Mouse (Mus musculus) forebrain, postnatal 0 days (tissue): Measurements from ENCODE around the gene Bckdhb. TPM values are rescaled to one million over a fixed set of nuclear protein-coding genes. Genes with fewer than 3 reads are reported as not detected.
"Not testable (repeated sequence)": the region's sequence is repeated elsewhere in the genome, so short reads cannot be mapped to it uniquely, and the experiment has no call there.

Source experiments
- ATAC-seq: fragments of 200-750 bp; cut with Nextera tagmentation; 2 replicates; pipeline ENCODE4 v1.8.0; 2017; ENCODE audit warnings: mild to moderate bottlenecking, moderate library complexity
- DNase-seq: peaks from one replicate; pipeline ENCODE4 v3.0.0-alpha.2; 2015
- H3K27ac ChIP-seq: fragments of 300-500 bp; sonication (generic); 2 replicates; pipeline ENCODE4 v1.5.1; 2014; ENCODE audit warnings: low read depth, mild to moderate bottlenecking, antibody characterized with exemption, low read length, moderate library complexity, mixed read lengths
- H3K27me3 ChIP-seq: fragments of 300-500 bp; sonication (generic); 2 replicates; pipeline ENCODE4 v1.6.1; 2014; ENCODE audit warnings: mild to moderate bottlenecking, low read length, mixed read lengths; ENCODE audit not compliant: insufficient read depth
- H3K36me3 ChIP-seq: fragments of 300-500 bp; sonication (generic); 2 replicates; pipeline ENCODE4 v1.6.1; 2014; ENCODE audit warnings: mild to moderate bottlenecking, moderate library complexity; ENCODE audit not compliant: insufficient read depth
- H3K4me1 ChIP-seq: fragments of 300-500 bp; sonication (generic); 2 replicates; pipeline ENCODE4 v1.6.1; 2014; ENCODE audit warnings: antibody characterized with exemption; ENCODE audit not compliant: insufficient read depth
- H3K4me2 ChIP-seq: fragments of 300-500 bp; sonication (generic); 2 replicates; pipeline ENCODE4 v1.6.1; 2014; ENCODE audit warnings: low read depth, mild to moderate bottlenecking, moderate library complexity
- H3K4me3 ChIP-seq: fragments of 300-500 bp; sonication (generic); 2 replicates; pipeline ENCODE4 v1.5.1; 2014; ENCODE audit warnings: low read depth, low read length, mixed read lengths
- H3K9ac ChIP-seq: fragments of 300-500 bp; sonication (generic); 2 replicates; pipeline ENCODE4 v1.6.1; 2014; ENCODE audit warnings: mild to moderate bottlenecking
- H3K9me3 ChIP-seq: fragments of 300-500 bp; sonication (generic); 2 replicates; pipeline ENCODE4 v1.6.1; 2016; ENCODE audit warnings: low read length
- CTCF ChIP-seq: sonication (generic); IDR thresholded peaks from 2 replicates; pipeline ENCODE4 v1.5.1; 2016; ENCODE audit warnings: antibody characterized with exemption, control low read depth, low read depth
- WGBS: fragments of 180-500 bp; shearing (Covaris S2); extraction: QIAGEN DNeasy Blood & Tissue Kit; methylation state at CpG from one replicate; pipeline ENCODE4 v1.1.7; 2014; 5-methylcytosine and 5-hydroxymethylcytosine counted together
- polyA plus RNA-seq: library from polyadenylated mRNA; unstranded; fragments of >200 nt; fragmentation: Nextera tagmentation; extraction: Ambion mirVana; gene quantifications from 2 replicates; pipeline ENCODE4 v1.2.1, GENCODE M21; 2015
- total RNA-seq: library from RNA; depleted of rRNA; stranded (reverse); fragments of >200 nt; gene quantifications from 2 replicates; pipeline ENCODE4 v1.2.3, GENCODE M21; 2014

The Bckdhb gene
- total and polyA plus RNA-seq, 2 experiments from 2014 or later, result 14.2 to 34.8 TPM

GRCm38 (mm10) chr9:83926302-83926701 is 1.4 kb downstream of the Bckdhb start:
- no peak for TF ChIP-seq CTCF
- H3K4me2 ChIP-seq, result no peak overlapping the region
- WGBS, result 69% methylated on average over 5 of the region's 5 CpGs

GRCm38 (mm10) chr9:83939501-83939900 is 14.6 kb downstream of the Bckdhb start:
- not testable (repeated sequence) for ATAC-seq, H3K27ac ChIP-seq, H3K4me2 ChIP-seq, H3K4me3 ChIP-seq, H3K27me3 ChIP-seq, DNase-seq, H3K36me3 ChIP-seq, H3K4me1 ChIP-seq, H3K9me3 ChIP-seq, H3K9ac ChIP-seq

More at GRCm38 (mm10) chr9:83926302-83926701, 1.4 kb downstream of the Bckdhb start:
- DNase-seq, result no peak
- no peak for ATAC-seq
- no peak overlapping the region for H3K4me3 ChIP-seq
- H3K4me1 ChIP-seq, result peaks cover 5% of the 10 kb centered on the region; the same call in 1 of the 2 replicates
- no peaks in the 10 kb centered on the region for H3K9me3 ChIP-seq
- H3K9ac ChIP-seq, result no peak overlapping the region
- H3K27me3 ChIP-seq, result no peaks in the 10 kb centered on the region
- no peak overlapping the region for H3K27ac ChIP-seq
- no peaks in the 10 kb centered on the region for H3K36me3 ChIP-seq

GRCm38 (mm10) chr9:83940016-83940415 is 15.1 kb downstream of the Bckdhb start:
- 94% methylated on average over 3 of the region's 3 CpGs for WGBS
- Histone ChIP-seq H3K4me1 (no peaks in the 10 kb centered on the region), H3K4me3 (no peak overlapping the region), H3K9me3 (0 out of 2 replicates have a peak, but pooled peaks cover 2% of the 10 kb centered on the region), H3K4me2 (no peak overlapping the region), H3K27ac (no peak overlapping the region), H3K36me3 (no peaks in the 10 kb centered on the region), H3K27me3 (no peaks in the 10 kb centered on the region), H3K9ac (no peak overlapping the region)
- ATAC-seq (no peak), DNase-seq (no peak)
- TF ChIP-seq CTCF, result no peak

- H3K4me2 ChIP-seq, result no peak overlapping the region
- TF ChIP-seq CTCF, result no peak
- DNase-seq (no peak), ATAC-seq (no peak)
- H3K36me3 ChIP-seq, result no peaks in the 10 kb centered on the region
- no peak overlapping the region for H3K9ac ChIP-seq
- 85% methylated on average over 9 of the region's 9 CpGs for WGBS
- no peaks in the 10 kb centered on the region for H3K27me3 ChIP-seq
- no peak overlapping the region for H3K4me3 ChIP-seq
- H3K27ac ChIP-seq, result no peak overlapping the region
- 0 out of 2 replicates have a peak, but pooled peaks cover 2% of the 10 kb centered on the region for H3K9me3 ChIP-seq
- H3K4me1 ChIP-seq, result no peaks in the 10 kb centered on the region
Measured at GRCm38 (mm10) chr9:83940537-83941363, 15.8 kb downstream of the Bckdhb start.

- no peak for DNase-seq
- 0 out of 2 replicates have a peak, but pooled peaks cover 4% of the 10 kb centered on the region for H3K36me3 ChIP-seq
Measured at GRCm38 (mm10) chr9:83951336-83951735, 26.4 kb downstream of the Bckdhb start.

GRCm38 (mm10) chr9:83956632-83957314 is 31.8 kb downstream of the Bckdhb start:
- WGBS, result 57% methylated on average over 15 of the region's 15 CpGs
- Histone ChIP-seq H3K9ac (no peak overlapping the region), H3K27me3 (no peaks in the 10 kb centered on the region), H3K27ac (no peak overlapping the region), H3K4me1 (no peaks in the 10 kb centered on the region), H3K4me3 (no peak overlapping the region), H3K36me3 (0 out of 2 replicates have a peak, but pooled peaks cover 4% of the 10 kb centered on the region), H3K4me2 (no peak overlapping the region), H3K9me3 (0 out of 2 replicates have a peak, but pooled peaks cover 4% of the 10 kb centered on the region)
- TF ChIP-seq CTCF, result peak; percentile 96
- DNase-seq (peak; percentile 93), ATAC-seq (peak; percentile 97)

More at GRCm38 (mm10) chr9:83951336-83951735, 26.4 kb downstream of the Bckdhb start:
- H3K9me3 ChIP-seq, result no peaks in the 10 kb centered on the region
- H3K9ac ChIP-seq, result no peak overlapping the region
- no peaks in the 10 kb centered on the region for H3K4me1 ChIP-seq
- no peak overlapping the region for H3K27ac ChIP-seq
- H3K27me3 ChIP-seq, result no peaks in the 10 kb centered on the region
- no peak overlapping the region for H3K4me3 ChIP-seq
- no peak for ATAC-seq
- no peak overlapping the region for H3K4me2 ChIP-seq
- WGBS, result 84% methylated on average over 4 of the region's 4 CpGs
- TF ChIP-seq CTCF, result no peak
